Mouse (Mus musculus): ENCODE measurements around the gene Zfp689.
"Not testable (repeated sequence)": the region's sequence is repeated elsewhere in the genome, so short reads cannot be mapped to it uniquely, and the experiment has no call there.

Zfp689 gene

DNA sequence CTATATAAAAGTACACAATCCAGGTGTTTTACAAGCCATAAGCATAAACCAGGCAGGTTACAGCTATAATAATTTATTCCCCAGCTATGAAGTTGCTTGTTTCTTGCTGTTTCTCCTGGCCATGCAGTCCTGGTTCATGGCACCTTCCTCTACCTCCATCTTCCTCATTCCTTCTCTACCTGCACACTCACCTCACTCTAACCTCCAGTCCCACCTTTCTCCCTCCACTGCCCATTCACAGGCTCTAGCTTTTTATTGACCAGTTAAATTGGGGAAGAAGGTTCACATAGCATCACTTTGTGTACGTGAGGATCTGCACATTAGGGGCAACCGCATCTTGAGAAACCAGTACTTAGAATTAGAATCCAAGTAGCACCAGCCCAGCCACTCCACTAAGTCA lies 4.1 kb upstream of the Zfp689 start:
- Histone ChIP-seq H3K27me3 (ENCODE audit: control insufficient read depth, insufficient read depth, low read length, poor library complexity, severe bottlenecking) (no peaks in the 10 kb centered on the region), H3K36me3 (ENCODE audit: control insufficient read depth, insufficient read depth, low read length, poor library complexity, severe bottlenecking) (peaks cover 2% of the 10 kb centered on the region; the same call in 1 of the 2 replicates)
- no peak for DNase-seq (ENCODE audit: low read depth, low spot score)

DNA sequence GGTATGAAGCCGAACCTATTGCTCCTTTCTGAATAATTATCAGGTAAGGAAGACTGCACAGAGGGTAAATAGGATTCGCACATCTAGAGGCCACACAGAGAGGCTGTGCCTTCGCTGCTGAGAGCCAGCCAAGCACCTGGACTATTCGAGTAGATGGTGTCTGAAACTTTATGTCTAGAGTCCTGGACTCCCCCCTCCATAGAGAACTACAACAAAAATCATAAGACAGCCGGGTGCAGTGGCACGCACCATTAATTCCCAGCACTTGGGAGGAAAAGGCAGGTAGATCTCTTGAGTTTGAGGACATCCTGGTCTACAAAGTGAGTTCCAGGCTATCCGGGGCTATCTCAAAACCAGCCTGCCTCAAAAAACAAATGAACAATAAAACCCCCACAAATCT lies 1.0 kb upstream of the Zfp689 start:
- peaks cover 3% of the 10 kb centered on the region; the same call in 1 of the 2 replicates for H3K36me3 ChIP-seq (ENCODE audit: control insufficient read depth, insufficient read depth, low read length, poor library complexity, severe bottlenecking)
- DNase-seq (ENCODE audit: low read depth, low spot score): no peak
- H3K27me3 ChIP-seq (ENCODE audit: control insufficient read depth, insufficient read depth, low read length, poor library complexity, severe bottlenecking): no peaks in the 10 kb centered on the region

DNA sequence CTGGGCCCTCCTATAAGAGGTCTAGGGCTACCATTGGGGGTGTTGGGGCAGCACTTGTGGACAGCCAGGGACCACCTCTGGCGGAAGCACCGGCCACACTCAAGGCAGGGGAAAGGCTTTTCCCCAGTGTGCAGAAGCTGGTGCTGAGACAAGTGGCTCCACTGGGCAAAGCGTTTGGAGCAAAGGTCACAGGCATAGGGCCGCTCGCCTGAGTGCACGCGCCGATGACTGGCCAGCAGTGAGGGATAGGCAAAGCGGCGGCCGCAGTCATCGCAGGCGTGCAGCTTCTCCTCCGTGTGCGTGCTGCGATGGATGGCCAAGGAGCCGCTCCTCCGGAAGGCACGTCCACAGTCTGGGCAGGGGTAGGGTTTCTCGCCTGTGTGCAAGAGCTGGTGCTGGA lies 5.0 kb downstream of the Zfp689 start:
- H3K36me3 ChIP-seq (ENCODE audit: control insufficient read depth, insufficient read depth, low read length, poor library complexity, severe bottlenecking): peaks cover 2% of the 10 kb centered on the region; the same call in 1 of the 2 replicates
- DNase-seq (ENCODE audit: low read depth, low spot score): no peak
- H3K27me3 ChIP-seq (ENCODE audit: control insufficient read depth, insufficient read depth, low read length, poor library complexity, severe bottlenecking): no peaks in the 10 kb centered on the region

DNA sequence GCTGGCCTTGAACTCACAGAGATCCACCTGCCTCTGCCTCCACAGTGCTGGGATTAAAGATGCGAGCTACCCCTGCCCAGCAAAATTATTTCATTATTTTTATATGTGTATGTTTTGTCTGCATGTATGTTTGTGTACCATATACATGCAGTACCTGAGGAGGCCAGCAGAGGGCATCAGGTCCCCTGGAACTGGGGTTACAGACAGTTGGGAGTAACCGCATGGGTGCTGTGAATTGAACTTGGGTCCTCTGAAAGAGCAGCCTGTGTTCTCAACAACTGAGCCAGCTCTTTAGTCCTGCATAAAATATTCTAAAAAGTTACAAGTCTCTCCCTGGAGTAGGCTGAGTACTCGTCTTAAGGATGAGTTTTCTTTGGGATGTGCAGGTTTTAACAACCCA lies 11.2 kb downstream of the Zfp689 start:
- Histone ChIP-seq H3K36me3 (ENCODE audit: control insufficient read depth, insufficient read depth, low read length, poor library complexity, severe bottlenecking) (no peaks in the 10 kb centered on the region), H3K27me3 (ENCODE audit: control insufficient read depth, insufficient read depth, low read length, poor library complexity, severe bottlenecking) (no peaks in the 10 kb centered on the region)
- DNase-seq (ENCODE audit: low read depth, low spot score): peak; percentile 58

DNA sequence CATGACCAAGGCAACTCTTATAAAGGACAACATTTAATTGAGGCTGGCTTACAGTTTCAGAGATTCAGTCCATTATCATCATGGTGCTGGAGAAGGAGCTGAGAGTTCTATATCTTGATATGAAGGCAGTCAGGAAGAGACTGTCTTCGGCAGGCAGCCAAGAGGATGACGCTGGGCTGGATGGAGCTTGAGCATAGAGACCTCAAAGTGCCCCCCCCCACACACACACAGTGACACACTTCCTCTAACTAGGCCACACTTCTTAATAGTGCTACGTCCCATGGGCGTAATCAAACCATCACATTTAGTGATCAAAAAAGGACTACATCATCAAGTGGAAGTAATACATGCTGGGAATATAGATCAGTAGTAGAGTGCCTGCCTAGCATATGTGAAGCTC lies 13.8 kb downstream of the Zfp689 start:
- no peak for DNase-seq (ENCODE audit: low read depth, low spot score)
- H3K27me3 ChIP-seq (ENCODE audit: control insufficient read depth, insufficient read depth, low read length, poor library complexity, severe bottlenecking): no peaks in the 10 kb centered on the region
- no peaks in the 10 kb centered on the region for H3K36me3 ChIP-seq (ENCODE audit: control insufficient read depth, insufficient read depth, low read length, poor library complexity, severe bottlenecking)

DNA sequence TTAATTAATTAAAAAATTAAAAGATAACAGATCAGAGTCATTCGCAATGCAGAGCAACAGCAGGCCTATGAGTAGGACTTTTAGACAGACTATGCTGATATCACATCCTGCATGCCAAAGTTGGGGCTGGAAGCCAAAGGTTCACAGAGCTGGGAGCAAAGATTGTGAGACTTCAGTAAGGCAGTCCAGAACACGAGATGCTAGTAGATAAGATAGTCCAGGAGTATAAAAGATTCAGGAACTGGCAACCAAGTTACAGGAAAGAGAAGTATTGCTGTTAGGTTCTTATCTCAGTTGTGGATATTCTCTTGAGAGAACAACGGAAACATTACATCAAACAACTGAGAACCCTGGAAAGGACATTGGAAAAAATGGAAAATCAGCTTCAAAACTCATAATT lies 22.6 kb downstream of the Zfp689 start:
- H3K27me3 ChIP-seq (ENCODE audit: control insufficient read depth, insufficient read depth, low read length, poor library complexity, severe bottlenecking): no peaks in the 10 kb centered on the region
- no peak for DNase-seq (ENCODE audit: low read depth, low spot score)

DNA sequence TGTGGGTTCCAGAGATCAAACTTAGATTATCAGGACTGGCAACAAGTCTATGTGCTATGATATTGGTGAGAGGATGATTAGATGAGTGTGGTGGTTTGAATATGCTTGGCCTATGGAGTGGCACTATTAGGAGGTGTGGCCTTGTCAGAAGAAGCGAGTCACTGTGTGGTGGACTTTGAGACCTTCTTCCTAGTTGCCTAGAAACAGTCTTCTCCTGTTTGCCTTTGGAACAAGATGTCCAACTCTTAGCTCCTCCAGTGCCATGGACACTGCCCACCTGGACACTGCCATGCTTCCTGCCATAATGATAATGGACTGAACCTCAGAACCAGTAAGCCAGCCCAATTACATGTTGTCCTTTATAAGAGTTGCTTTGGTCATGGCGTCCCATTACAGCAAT lies 23.0 kb downstream of the Zfp689 start:
- Histone ChIP-seq H3K36me3 (ENCODE audit: control insufficient read depth, insufficient read depth, low read length, poor library complexity, severe bottlenecking) (no peaks in the 10 kb centered on the region), H3K27me3 (ENCODE audit: control insufficient read depth, insufficient read depth, low read length, poor library complexity, severe bottlenecking) (no peaks in the 10 kb centered on the region)
- DNase-seq (ENCODE audit: low read depth, low spot score): no peak

More for the DNA sequence above, 22.6 kb downstream of the Zfp689 start:
- H3K36me3 ChIP-seq (ENCODE audit: control insufficient read depth, insufficient read depth, low read length, poor library complexity, severe bottlenecking): no peaks in the 10 kb centered on the region

DNA sequence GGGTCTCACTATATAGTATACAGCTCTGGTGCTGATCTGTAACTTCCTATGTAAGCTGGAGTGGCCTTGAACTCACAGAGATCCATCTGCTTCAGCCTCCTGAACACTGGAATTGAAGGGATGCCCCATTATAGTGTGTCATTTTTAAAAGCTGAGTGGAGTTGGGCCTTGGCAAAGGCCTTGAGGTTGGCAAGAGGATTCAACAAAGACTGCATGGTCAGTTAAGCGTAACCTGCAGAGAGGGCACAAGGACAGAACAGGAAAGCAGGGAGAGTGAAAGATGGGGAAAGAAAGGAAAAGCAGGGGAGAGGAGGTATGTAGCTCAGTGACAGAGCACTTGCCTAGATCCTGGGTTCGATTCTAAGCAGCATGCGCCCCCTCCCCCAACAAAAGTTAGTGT lies 23.7 kb downstream of the Zfp689 start:
- no peaks in the 10 kb centered on the region for H3K36me3 ChIP-seq (ENCODE audit: control insufficient read depth, insufficient read depth, low read length, poor library complexity, severe bottlenecking)
- no peak for DNase-seq (ENCODE audit: low read depth, low spot score)

DNA sequence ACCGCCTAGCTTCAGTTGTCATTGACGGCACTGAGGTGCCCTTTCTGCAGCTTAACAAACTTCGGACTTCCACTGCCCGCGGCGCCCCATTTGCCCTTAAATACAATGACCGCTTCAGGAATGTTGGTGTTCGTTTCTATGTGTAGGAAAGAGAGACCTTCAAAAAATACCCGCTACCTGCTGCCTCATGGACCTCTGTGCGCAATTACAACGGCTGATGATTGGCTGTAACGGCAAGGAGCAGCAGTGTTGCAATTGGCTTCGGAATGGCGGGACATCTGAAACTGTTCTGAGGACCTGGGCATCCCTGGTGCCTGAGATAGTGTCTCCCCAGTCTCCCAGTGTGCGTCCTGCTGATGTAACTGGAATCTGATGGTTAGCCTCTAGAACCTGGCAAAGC lies 26.7 kb downstream of the Zfp689 start:
- H3K27me3 ChIP-seq (ENCODE audit: control insufficient read depth, insufficient read depth, low read length, poor library complexity, severe bottlenecking): no peaks in the 10 kb centered on the region
- H3K36me3 ChIP-seq (ENCODE audit: control insufficient read depth, insufficient read depth, low read length, poor library complexity, severe bottlenecking): no peaks in the 10 kb centered on the region; the same call in 1 of the 2 replicates
- no peak for DNase-seq (ENCODE audit: low read depth, low spot score)

More for the DNA sequence above, 23.7 kb downstream of the Zfp689 start:
- H3K27me3 ChIP-seq (ENCODE audit: control insufficient read depth, insufficient read depth, low read length, poor library complexity, severe bottlenecking): no peaks in the 10 kb centered on the region

DNA sequence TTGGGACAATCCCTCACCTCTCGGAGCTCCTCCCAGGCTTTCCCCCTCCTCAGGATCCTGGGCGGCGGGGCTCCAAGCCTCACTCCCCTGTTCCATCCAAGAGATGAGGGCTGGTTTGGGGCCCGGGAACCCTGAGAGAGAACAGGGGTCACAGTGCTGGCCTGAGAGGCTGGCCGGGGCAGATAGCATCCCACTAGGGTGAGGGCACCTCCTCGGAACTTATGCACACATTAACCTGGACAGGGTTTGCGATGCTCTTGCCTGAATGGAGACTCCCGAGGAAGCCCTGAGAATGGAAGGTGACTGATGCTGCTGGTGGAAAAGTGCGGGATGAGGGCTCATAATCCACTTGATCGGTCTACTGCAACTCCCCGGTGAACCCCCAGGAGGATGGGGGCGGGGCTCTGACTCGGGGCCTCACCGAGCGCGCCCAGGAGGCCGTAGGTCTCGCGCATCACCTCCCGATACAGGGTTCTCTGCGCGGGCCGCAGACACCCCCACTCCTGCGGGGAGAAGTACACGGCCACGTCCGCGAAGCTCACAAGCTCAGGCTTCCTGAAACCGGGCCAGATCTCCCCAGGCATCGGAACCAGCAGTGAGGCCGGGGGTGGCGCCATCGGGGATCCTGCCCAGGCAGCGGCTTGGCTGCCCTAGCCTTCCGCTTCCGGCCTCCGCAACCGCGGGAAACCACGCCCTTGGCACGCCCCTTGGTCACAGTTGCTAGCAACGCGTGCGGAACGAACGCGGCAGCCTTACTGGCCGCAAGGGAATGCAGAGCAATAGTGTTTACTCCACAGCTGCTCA lies 27.4 kb downstream of the Zfp689 start, which contains the start of gene Zfp688:
TSS of gene Zfp688 (minus strand) at position 681 of the 804 bp plus-strand sequence.
- Histone ChIP-seq H3K36me3 (ENCODE audit: control insufficient read depth, insufficient read depth, low read length, poor library complexity, severe bottlenecking) (no peaks in the 10 kb centered on the region; the same call in 1 of the 2 replicates), H3K27me3 (ENCODE audit: control insufficient read depth, insufficient read depth, low read length, poor library complexity, severe bottlenecking) (no peaks in the 10 kb centered on the region)
- peak; percentile 96 for DNase-seq (ENCODE audit: low read depth, low spot score)

DNA sequence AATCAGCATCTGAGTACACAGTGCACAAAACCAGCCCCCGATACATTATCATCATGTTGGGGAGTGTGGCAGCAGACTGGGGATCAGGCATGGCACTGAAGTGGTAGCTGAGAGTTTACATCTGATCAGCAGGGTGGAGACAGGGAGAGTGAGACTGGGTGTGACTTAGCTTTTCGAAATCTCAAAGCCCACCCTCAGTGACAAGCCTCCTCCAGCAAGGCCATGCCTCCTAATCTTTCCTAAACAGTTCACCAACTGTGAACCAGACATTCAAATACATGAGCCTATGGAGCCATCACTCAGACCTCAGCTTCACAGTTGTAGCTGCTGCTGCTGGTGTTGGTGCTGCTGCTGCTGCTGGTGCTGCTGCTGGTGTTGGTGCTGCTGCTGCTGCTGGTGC lies 37.5 kb downstream of the Zfp689 start:
- H3K27me3 ChIP-seq (ENCODE audit: control insufficient read depth, insufficient read depth, low read length, poor library complexity, severe bottlenecking): no peaks in the 10 kb centered on the region
- DNase-seq (ENCODE audit: low read depth, low spot score): no peak
- H3K36me3 ChIP-seq (ENCODE audit: control insufficient read depth, insufficient read depth, low read length, poor library complexity, severe bottlenecking): no peaks in the 10 kb centered on the region

DNA sequence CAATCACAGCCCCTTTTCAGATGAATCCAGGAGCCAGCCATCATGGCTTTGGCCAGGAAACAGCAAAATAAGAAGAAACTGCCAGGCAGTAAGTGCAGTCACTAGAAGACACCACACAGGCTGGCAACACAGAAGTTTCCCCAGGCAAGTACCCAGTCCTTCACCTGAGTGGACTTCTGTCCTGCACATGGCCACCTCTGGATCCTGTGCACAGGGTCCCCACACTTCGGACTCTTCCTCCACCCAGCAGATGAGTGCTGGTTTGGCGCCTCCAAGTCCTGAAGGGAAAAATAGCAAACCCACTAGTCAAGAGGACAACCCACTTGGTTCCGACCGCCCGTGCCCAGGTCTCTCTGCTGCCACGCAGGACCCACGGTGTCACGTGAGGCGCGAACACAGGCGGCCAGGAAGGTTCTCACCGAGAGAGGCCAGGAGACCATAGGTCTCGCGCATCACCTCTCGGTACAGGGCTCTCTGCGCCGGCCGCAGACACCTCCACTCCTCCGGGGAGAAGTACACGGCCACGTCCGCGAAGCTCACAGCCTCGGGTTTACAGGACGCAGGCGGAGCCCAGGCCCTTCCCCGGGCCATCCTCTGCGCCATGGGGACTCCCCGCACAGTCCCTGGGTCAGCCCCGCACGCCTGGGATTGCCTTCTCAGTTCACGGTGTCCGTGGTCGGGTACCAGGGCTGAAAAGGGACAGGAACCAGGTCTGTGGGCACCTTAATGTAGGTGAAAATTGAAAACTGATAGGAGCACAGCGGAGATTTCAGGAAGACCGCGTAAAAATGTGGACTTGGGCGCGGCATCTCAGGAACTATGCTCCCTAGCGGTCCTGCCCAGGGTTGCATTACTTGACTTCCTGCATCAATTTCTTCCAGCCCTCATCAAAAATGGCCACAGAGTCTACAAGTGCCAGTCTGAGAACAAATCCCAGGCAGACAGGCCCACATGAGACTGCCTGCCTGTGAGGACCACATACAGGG lies 42.7 kb downstream of the Zfp689 start, which contains the start of gene Zfp764:
TSS of gene Zfp764 (minus strand) at position 821 of the 986 bp plus-strand sequence.
- H3K36me3 ChIP-seq (ENCODE audit: control insufficient read depth, insufficient read depth, low read length, poor library complexity, severe bottlenecking); H3K27me3 ChIP-seq (ENCODE audit: control insufficient read depth, insufficient read depth, low read length, poor library complexity, severe bottlenecking): not testable (repeated sequence)
- DNase-seq (ENCODE audit: low read depth, low spot score): peak; percentile 92

DNA sequence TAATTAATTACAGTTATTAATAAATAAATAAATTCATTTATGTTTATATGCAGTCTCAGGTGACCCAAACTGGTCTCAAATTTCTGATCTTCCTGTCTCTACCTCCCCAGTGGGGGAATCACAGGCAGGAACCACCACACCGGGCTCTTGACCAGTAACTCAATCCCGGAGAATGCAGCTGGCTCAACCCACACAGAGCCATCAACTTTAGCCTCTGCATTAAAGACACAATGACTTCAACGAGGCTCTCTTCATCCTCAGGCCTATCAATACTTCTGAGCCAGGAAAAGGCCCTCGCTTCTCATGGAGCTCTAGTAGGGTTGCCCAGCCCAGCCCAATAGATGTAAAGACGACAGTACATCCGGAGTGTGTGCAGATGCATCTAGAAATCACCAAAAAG lies 44.9 kb downstream of the Zfp689 start:
- not testable (repeated sequence) for H3K36me3 ChIP-seq (ENCODE audit: control insufficient read depth, insufficient read depth, low read length, poor library complexity, severe bottlenecking); DNase-seq (ENCODE audit: low read depth, low spot score); H3K27me3 ChIP-seq (ENCODE audit: control insufficient read depth, insufficient read depth, low read length, poor library complexity, severe bottlenecking)

DNA sequence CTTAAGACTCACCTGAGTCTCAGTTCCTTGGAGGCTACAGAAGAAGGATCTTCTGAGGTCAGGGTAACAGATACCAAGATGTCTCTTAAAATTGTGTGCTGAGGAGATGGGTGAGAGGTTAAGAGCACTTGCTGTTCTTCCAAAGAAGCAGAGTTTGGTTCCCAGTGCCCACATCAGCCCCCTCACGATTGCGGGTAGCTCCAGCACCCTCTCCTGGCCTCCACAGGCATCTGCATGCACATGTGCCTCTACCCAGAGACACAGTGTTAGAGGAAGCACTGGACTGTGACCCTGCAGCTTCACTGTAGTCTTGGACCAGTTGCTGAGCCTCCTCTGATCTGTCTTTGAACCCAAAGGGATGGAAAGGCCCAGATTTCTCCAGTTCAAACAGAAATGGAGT lies 46.0 kb downstream of the Zfp689 start:
- DNase-seq (ENCODE audit: low read depth, low spot score): no peak
- Histone ChIP-seq H3K36me3 (ENCODE audit: control insufficient read depth, insufficient read depth, low read length, poor library complexity, severe bottlenecking) (no peaks in the 10 kb centered on the region), H3K27me3 (ENCODE audit: control insufficient read depth, insufficient read depth, low read length, poor library complexity, severe bottlenecking) (no peaks in the 10 kb centered on the region)

DNA sequence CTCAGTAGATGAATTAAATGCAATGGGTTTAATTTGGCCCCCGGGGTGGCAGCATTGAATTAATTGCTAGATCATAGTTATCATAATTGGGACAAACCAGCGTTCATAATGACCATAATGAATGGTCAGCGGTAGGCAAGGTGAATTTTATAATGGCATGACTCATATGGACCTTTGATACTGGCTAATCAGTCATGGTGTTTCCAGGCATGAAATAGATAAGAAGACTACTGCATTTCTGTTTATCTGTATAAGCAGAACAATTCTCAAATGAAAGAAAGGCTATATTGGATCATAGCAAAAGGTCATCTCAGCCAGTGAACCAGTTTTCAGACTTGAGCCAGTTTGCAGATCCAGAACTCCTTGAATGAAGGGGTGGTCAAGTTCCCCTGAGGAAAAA lies 48.6 kb downstream of the Zfp689 start:
- Histone ChIP-seq H3K36me3 (ENCODE audit: control insufficient read depth, insufficient read depth, low read length, poor library complexity, severe bottlenecking) (no peaks in the 10 kb centered on the region), H3K27me3 (ENCODE audit: control insufficient read depth, insufficient read depth, low read length, poor library complexity, severe bottlenecking) (no peaks in the 10 kb centered on the region)
- DNase-seq (ENCODE audit: low read depth, low spot score): no peak
